Mouse (Mus musculus): Measurements from ENCODE around the gene Sept6.

GRCm38 (mm10) chrX:36903115-36903768 lies 88.4 kb downstream of the Sept6 start:
- TF ChIP-seq CTCF (IDR thresholded peaks at IDR 0.05; ENCODE audit: low read depth, low read length) (no peak), POLR2A (IDR thresholded peaks at IDR 0.05; ENCODE audit: extremely low read depth, insufficient read depth, low read length) (peak; percentile 72)
